Comparison of ENCODE assay signal across 22 mouse cellular contexts in genomic region chr1:172396996-172397752, GRCm38 (mm10). TPM values are rescaled to one million over a fixed set of nuclear protein-coding genes. Genes with fewer than 3 reads are reported as not detected.
A peak's percentile ranks its signal among the peaks of the same experiment; 100 is the strongest.
DNase-seq lines count a peak whose midpoint lies in the region; ATAC-seq and TF ChIP-seq lines count a peak whose summit lies in the region.
"Had no signal": no experiment of that assay in that cellular context is flagged by ENCODE, and none has a peak within 500 bp of the region (broad histone marks: within the 10 kb centered on the region; RNA-seq: fewer than 3 reads in every experiment).

No protein-coding gene starts in this region.

- DNase-seq in kidney, postnatal 0 days (ENCODE audit: low spot score): peak; percentile 17
- no peak for DNase-seq in natural killer cell, adult 2 months (ENCODE audit: low spot score in 2 of 2)
- DNase-seq: adrenal gland, postnatal 10 days; cerebellum, adult 11 months; cerebellum, adult 8-10 months; cerebellum, postnatal 14 days; gastrocnemius, postnatal 10 days; heart, postnatal 10 days; heart, postnatal 4 days had no signal

- H3K9ac ChIP-seq in kidney, postnatal 0 days (ENCODE audit: low read depth, low read length): no peak overlapping the region
- H3K9ac ChIP-seq in kidney, embryonic 14.5 days (ENCODE audit: low read depth, low read length): no peak overlapping the region
- H3K9ac ChIP-seq in kidney, embryonic 15.5 days: no peak overlapping the region
- H3K9ac ChIP-seq: embryonic facial prominence, embryonic 13.5 days; forebrain, embryonic 12.5 days; hindbrain, embryonic 12.5 days had no signal

- no peaks in the 10 kb centered on the region for H3K9me3 ChIP-seq in kidney, postnatal 0 days (replicated peaks; ENCODE audit: low read length)
- no peaks in the 10 kb centered on the region for H3K9me3 ChIP-seq in kidney, embryonic 14.5 days (ENCODE audit: control insufficient read depth, low read length)
- H3K9me3 ChIP-seq in megakaryocyte, embryonic 14.5 days: no peaks in the 10 kb centered on the region
- H3K9me3 ChIP-seq in kidney, embryonic 15.5 days (replicated peaks): no peaks in the 10 kb centered on the region
- H3K9me3 ChIP-seq: embryonic facial prominence, embryonic 13.5 days; forebrain, embryonic 12.5 days; heart, embryonic 10.5 days; hindbrain, embryonic 12.5 days had no signal

- ATAC-seq in kidney, postnatal 0 days (replicated peaks; ENCODE audit: low FRiP score, low read depth): no peak
- no peak for ATAC-seq in kidney, embryonic 14.5 days (ENCODE audit: low FRiP score, low TSS enrichment)
- no peak for ATAC-seq in megakaryocyte, adult 5-6 weeks (ENCODE audit: poor library complexity, severe bottlenecking)
- peak; percentile 22; the same call in 1 of the 2 replicates for ATAC-seq in granulocyte monocyte progenitor cell, adult 5-6 weeks (replicated peaks; ENCODE audit: poor library complexity, severe bottlenecking)
- ATAC-seq in kidney, embryonic 15.5 days (replicated peaks; ENCODE audit: low FRiP score): no peak
- ATAC-seq: forebrain, embryonic 16.5 days; hindbrain, embryonic 16.5 days had no signal

- H3K4me3 ChIP-seq in kidney, postnatal 0 days (replicated peaks; ENCODE audit: low read depth, low read length): no peak overlapping the region
- no peak overlapping the region for H3K4me3 ChIP-seq in kidney, embryonic 14.5 days (ENCODE audit: low read length)
- H3K4me3 ChIP-seq in megakaryocyte, embryonic 14.5 days (replicated peaks): peak overlapping the region; percentile 51
- H3K4me3 ChIP-seq in kidney, embryonic 15.5 days (replicated peaks): no peak overlapping the region
- H3K4me3 ChIP-seq: embryonic facial prominence, embryonic 13.5 days; forebrain, embryonic 12.5 days; heart, embryonic 10.5 days; hindbrain, embryonic 12.5 days had no signal

- H3K27me3 ChIP-seq in kidney, postnatal 0 days (ENCODE audit: insufficient read depth, low read length): no peaks in the 10 kb centered on the region
- no peaks in the 10 kb centered on the region for H3K27me3 ChIP-seq in kidney, embryonic 14.5 days (ENCODE audit: control insufficient read depth, insufficient read depth, low read length)
- H3K27me3 ChIP-seq in megakaryocyte, embryonic 14.5 days (replicated peaks): peaks cover 8% of the 10 kb centered on the region
- H3K27me3 ChIP-seq in kidney, embryonic 15.5 days: 0 out of 2 replicates have a peak, but pooled peaks cover 4% of the 10 kb centered on the region
- H3K27me3 ChIP-seq: CH12.LX; hindbrain, embryonic 12.5 days had no signal

- peaks cover 3% of the 10 kb centered on the region; the same call in 1 of the 2 replicates for H3K4me1 ChIP-seq in kidney, postnatal 0 days (replicated peaks; ENCODE audit: insufficient read depth, low read length)
- peaks cover 2% of the 10 kb centered on the region; the same call in 1 of the 2 replicates for H3K4me1 ChIP-seq in kidney, embryonic 14.5 days (ENCODE audit: control insufficient read depth, insufficient read depth, low read length)
- peaks cover 5% of the 10 kb centered on the region for H3K4me1 ChIP-seq in megakaryocyte, embryonic 14.5 days
- H3K4me1 ChIP-seq in kidney, embryonic 15.5 days: peaks cover 2% of the 10 kb centered on the region; the same call in 1 of the 2 replicates

- TF ChIP-seq CTCF in kidney, postnatal 0 days (IDR thresholded peaks at IDR 0.05; ENCODE audit: low read depth): no peak

- no peak overlapping the region for H3K27ac ChIP-seq in kidney, postnatal 0 days
- no peak overlapping the region for H3K27ac ChIP-seq in kidney, embryonic 14.5 days (ENCODE audit: low read depth, low read length)
- no peak overlapping the region for H3K27ac ChIP-seq in kidney, embryonic 15.5 days
- H3K27ac ChIP-seq: embryonic facial prominence, embryonic 13.5 days; forebrain, embryonic 12.5 days; heart, embryonic 10.5 days; hindbrain, embryonic 12.5 days had no signal

- 54% methylated on average over 9 of the region's 9 CpGs for WGBS in kidney, postnatal 0 days
- WGBS in kidney, embryonic 14.5 days: 50% methylated on average over 9 of the region's 9 CpGs
- WGBS in kidney, embryonic 15.5 days: 59% methylated on average over 9 of the region's 9 CpGs

- no peak overlapping the region for H3K4me2 ChIP-seq in kidney, postnatal 0 days (ENCODE audit: low read length)
- H3K4me2 ChIP-seq in kidney, embryonic 14.5 days (replicated peaks; ENCODE audit: low read depth, low read length): no peak overlapping the region
- H3K4me2 ChIP-seq in kidney, embryonic 15.5 days: no peak overlapping the region
- H3K4me2 ChIP-seq: embryonic facial prominence, embryonic 13.5 days; forebrain, embryonic 12.5 days; hindbrain, embryonic 12.5 days had no signal

- H3K36me3 ChIP-seq in kidney, postnatal 0 days (ENCODE audit: insufficient read depth, low read length): no peaks in the 10 kb centered on the region
- H3K36me3 ChIP-seq in kidney, embryonic 14.5 days (ENCODE audit: control insufficient read depth, insufficient read depth, low read length): no peaks in the 10 kb centered on the region
- H3K36me3 ChIP-seq in megakaryocyte, embryonic 14.5 days (replicated peaks; ENCODE audit: low read length): no peaks in the 10 kb centered on the region
- no peaks in the 10 kb centered on the region for H3K36me3 ChIP-seq in kidney, embryonic 15.5 days
- H3K36me3 ChIP-seq: embryonic facial prominence, embryonic 13.5 days; forebrain, embryonic 12.5 days; heart, embryonic 10.5 days; hindbrain, embryonic 12.5 days had no signal

RNA-seq across cellular contexts. Expression of gene Pigm, which starts 20.8 kb away (rescaled TPM):
- polyA plus RNA-seq in kidney, postnatal 0 days (2015; fragmentation: Nextera tagmentation; extraction: Ambion mirVana): 5.8 and 6.1 TPM in 2 replicates
- polyA plus RNA-seq in kidney, embryonic 14.5 days (2014; fragmentation: Nextera tagmentation; extraction: Ambion mirVana): 9.5 and 12.1 TPM in 2 replicates
- polyA plus RNA-seq in megakaryocyte, embryonic 14.5 days (2012; ENCODE audit: insufficient read depth, low replicate concordance): 4.1 and 7.8 TPM in 2 replicates
- total RNA-seq in megakaryocyte, adult 5-6 weeks (2015): 14.1 and 15.5 TPM in 2 replicates
- 14.8 and 15.1 TPM in 2 replicates for total RNA-seq in megakaryocyte, adult 5-6 weeks (2017)
- 10.2 and 16.0 TPM in 2 replicates for total RNA-seq in granulocyte monocyte progenitor cell, adult 5-6 weeks (2014; fragmentation: Nextera tagmentation)
- total RNA-seq in granulocyte monocyte progenitor cell, adult 5-6 weeks (2017): 13.8 and 16.2 TPM in 2 replicates
- polyA plus RNA-seq in kidney, embryonic 15.5 days (2015; fragmentation: Nextera tagmentation; extraction: Ambion mirVana): 7.6 and 7.9 TPM in 2 replicates

RNA-seq across cellular contexts. Expression of gene Kcnj10, which starts 56.2 kb away (rescaled TPM):
- polyA plus RNA-seq in kidney, postnatal 0 days (2015; fragmentation: Nextera tagmentation; extraction: Ambion mirVana): 3.3 and 4.2 TPM in 2 replicates
- 0.31 and 0.57 TPM in 2 replicates for polyA plus RNA-seq in kidney, embryonic 14.5 days (2014; fragmentation: Nextera tagmentation; extraction: Ambion mirVana)
- polyA plus RNA-seq in megakaryocyte, embryonic 14.5 days (2012; ENCODE audit: insufficient read depth, low replicate concordance): 0.12 TPM in 1 of 2 replicates, not detected in the other
- total RNA-seq in megakaryocyte, adult 5-6 weeks (2015): 0.23 and 0.42 TPM in 2 replicates
- 0.26 and 0.28 TPM in 2 replicates for total RNA-seq in megakaryocyte, adult 5-6 weeks (2017)
- 0.32 TPM in 1 of 2 replicates, not detected in the other for total RNA-seq in granulocyte monocyte progenitor cell, adult 5-6 weeks (2014; fragmentation: Nextera tagmentation)
- total RNA-seq in granulocyte monocyte progenitor cell, adult 5-6 weeks (2017): 0.46 TPM in 1 of 2 replicates, not detected in the other
- 0.83 and 1.0 TPM in 2 replicates for polyA plus RNA-seq in kidney, embryonic 15.5 days (2015; fragmentation: Nextera tagmentation; extraction: Ambion mirVana)
- polyA plus RNA-seq: heart, embryonic 14.5 days had no signal
